Mouse (Mus musculus): Measurements from ENCODE around the gene Kif13a. TPM values are rescaled to one million over a fixed set of nuclear protein-coding genes. Genes with fewer than 3 reads are reported as not detected.

Gene Kif13a
- total and polyA plus RNA-seq, 3 experiments = 1.2 to 1.7 TPM; not detected in 1

DNA sequence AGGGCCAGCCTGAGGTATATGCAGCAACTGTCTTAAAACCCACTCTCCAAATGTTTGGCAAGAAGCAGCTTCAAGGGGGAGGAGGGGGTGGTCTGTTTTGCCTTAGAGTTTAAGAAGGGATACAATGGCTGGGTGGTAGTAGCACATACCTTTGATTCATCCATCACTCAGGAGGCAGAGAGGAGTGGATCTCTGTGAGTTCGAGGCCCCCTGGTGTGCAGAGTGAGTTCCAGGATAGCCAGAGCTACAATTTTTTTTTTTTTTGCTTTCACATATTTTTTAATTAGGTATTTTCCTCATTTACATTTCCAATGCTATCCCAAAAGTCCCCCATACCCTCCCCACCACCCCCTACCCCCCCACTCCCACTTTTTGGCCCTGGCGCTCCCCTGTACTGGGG lies 39.0 kb upstream of the Kif13a start:
- no peaks in the 10 kb centered on the region for H3K27me3 ChIP-seq (ENCODE audit: control insufficient read depth in 1 of 2, insufficient read depth in 2 of 2, low read length in 2 of 2)
- no peak overlapping the region for H3K9ac ChIP-seq (ENCODE audit: control insufficient read depth, low read depth, low read length, poor library complexity, severe bottlenecking)
- no peak overlapping the region for H3K4me3 ChIP-seq (ENCODE audit: control insufficient read depth in 1 of 2, insufficient read depth in 1 of 2, low read depth in 2 of 2, low read length in 2 of 2)
- no peaks in the 10 kb centered on the region for H3K9me3 ChIP-seq (replicated peaks; ENCODE audit: insufficient read depth, low read length)
- no peak for TF ChIP-seq MAZ (IDR thresholded peaks at IDR 0.05; ENCODE audit: low read depth, low read length)
- TF ChIP-seq EP300 (IDR thresholded peaks at IDR 0.05; ENCODE audit: low read depth in 1 of 2, low read length in 2 of 2) = no peak
- no peak for TF ChIP-seq CHD2 (IDR thresholded peaks at IDR 0.05; ENCODE audit: low read length)
- no peak for TF ChIP-seq NRF1 (IDR thresholded peaks at IDR 0.05; ENCODE audit: insufficient read depth, low read depth, low read length, poor library complexity, severe bottlenecking)
- TF ChIP-seq UBTF (IDR thresholded peaks at IDR 0.05; ENCODE audit: borderline replicate concordance, insufficient read depth, low read depth, low read length) = no peak
- no peak for TF ChIP-seq KAT2A (conservative IDR thresholded peaks at IDR 0.05; ENCODE audit: low read depth, low read length)
- TF ChIP-seq E2F4 (IDR thresholded peaks at IDR 0.05; ENCODE audit: borderline replicate concordance, low read depth, low read length) = no peak
- TF ChIP-seq POLR2AphosphoS2 (IDR thresholded peaks at IDR 0.05; ENCODE audit: low read length) = no peak
- no peak for TF ChIP-seq MAFK (IDR thresholded peaks at IDR 0.05; ENCODE audit: borderline replicate concordance, low read depth, low read length)
- no peak for TF ChIP-seq TBP (IDR thresholded peaks at IDR 0.05; ENCODE audit: low read depth, low read length)
- TF ChIP-seq MAX (IDR thresholded peaks at IDR 0.05; ENCODE audit: low read length) = no peak
- TF ChIP-seq BHLHE40 (IDR thresholded peaks at IDR 0.05; ENCODE audit: borderline replicate concordance, low read depth, low read length) = no peak
- no peak for TF ChIP-seq MEF2A (IDR thresholded peaks at IDR 0.05; ENCODE audit: extremely low read depth, insufficient replicate concordance, low read depth, low read length, poor library complexity, severe bottlenecking)
- no peak for TF ChIP-seq ETS1 (IDR thresholded peaks at IDR 0.05; ENCODE audit: low read depth, low read length)
- no peak for TF ChIP-seq HCFC1 (IDR thresholded peaks at IDR 0.05; ENCODE audit: low read depth, low read length)
- no peak for TF ChIP-seq ZNF384 (IDR thresholded peaks at IDR 0.05; ENCODE audit: low read depth, low read length)
- TF ChIP-seq USF1 (IDR thresholded peaks at IDR 0.05; ENCODE audit: low read depth, low read length) = no peak
- TF ChIP-seq GATA1 (IDR thresholded peaks at IDR 0.05; ENCODE audit: low read depth, low read length) = no peak
- no peak for TF ChIP-seq SMC3 (IDR thresholded peaks at IDR 0.05; ENCODE audit: low read depth, low read length)
- H3K27ac ChIP-seq (ENCODE audit: control insufficient read depth, low read depth, low read length) = no peak overlapping the region
- H3K36me3 ChIP-seq (ENCODE audit: control insufficient read depth in 1 of 2, insufficient read depth in 2 of 2, low read length in 2 of 2) = no peaks in the 10 kb centered on the region
- H3K79me2 ChIP-seq (ENCODE audit: control insufficient read depth, insufficient read depth, low read length, poor library complexity) = no peaks in the 10 kb centered on the region
- no peak for DNase-seq (ENCODE audit: low read depth, low spot score)
- H3K4me1 ChIP-seq (ENCODE audit: control insufficient read depth in 1 of 2, insufficient read depth in 2 of 2, low read length in 2 of 2) = peaks cover 0 to 4% of the 10 kb centered on the region in 2 experiments; a peak in 1 of 4 replicates

DNA sequence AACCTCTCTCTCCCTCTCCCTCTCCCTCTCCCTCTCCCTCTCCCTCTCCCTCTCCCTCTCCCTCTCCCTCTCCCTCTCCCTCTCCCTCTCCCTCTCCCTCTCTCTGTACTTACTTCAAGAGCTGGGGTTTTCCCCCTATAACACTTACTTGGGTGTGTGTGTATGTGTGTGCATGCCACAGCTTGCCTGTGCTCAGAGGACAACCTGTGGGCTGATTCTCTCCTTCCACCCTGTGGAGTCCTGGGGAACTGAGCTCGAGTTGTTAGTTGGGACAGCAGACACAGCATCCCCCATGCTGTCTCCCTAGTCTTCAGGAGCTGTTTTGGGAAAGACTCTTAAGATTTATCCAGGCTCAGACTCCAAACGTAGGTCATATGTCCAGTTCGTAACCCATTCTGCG lies 37.6 kb upstream of the Kif13a start:
- TF ChIP-seq UBTF (IDR thresholded peaks at IDR 0.05; ENCODE audit: borderline replicate concordance, insufficient read depth, low read depth, low read length) = no peak
- no peak for TF ChIP-seq MAFK (IDR thresholded peaks at IDR 0.05; ENCODE audit: borderline replicate concordance, low read depth, low read length)
- TF ChIP-seq JUND (IDR thresholded peaks at IDR 0.05; ENCODE audit: low read depth, low read length) = no peak
- TF ChIP-seq MYB (IDR thresholded peaks at IDR 0.05; ENCODE audit: low read depth, low read length) = no peak
- no peak for TF ChIP-seq CTCF (IDR thresholded peaks at IDR 0.05 in 2 of 3, conservative IDR thresholded peaks at IDR 0.05 in 1 of 3; ENCODE audit: control insufficient read depth in 1 of 3, insufficient read depth in 1 of 3, low read depth in 2 of 3, low read length in 3 of 3, poor library complexity in 1 of 3, severe bottlenecking in 1 of 3)
- no peak for TF ChIP-seq ELF1 (IDR thresholded peaks at IDR 0.05; ENCODE audit: low read depth, low read length)
- no peak for TF ChIP-seq HCFC1 (IDR thresholded peaks at IDR 0.05; ENCODE audit: low read depth, low read length)
- no peak for TF ChIP-seq MEF2A (IDR thresholded peaks at IDR 0.05; ENCODE audit: extremely low read depth, insufficient replicate concordance, low read depth, low read length, poor library complexity, severe bottlenecking)
- TF ChIP-seq TCF12 (IDR thresholded peaks at IDR 0.05; ENCODE audit: low read depth, low read length) = no peak
- no peak for TF ChIP-seq EP300 (IDR thresholded peaks at IDR 0.05; ENCODE audit: low read depth in 1 of 2, low read length in 2 of 2)
- no peak for TF ChIP-seq BHLHE40 (IDR thresholded peaks at IDR 0.05; ENCODE audit: borderline replicate concordance, low read depth, low read length)
- TF ChIP-seq MAX (IDR thresholded peaks at IDR 0.05; ENCODE audit: low read length) = no peak
- TF ChIP-seq ZC3H11A (IDR thresholded peaks at IDR 0.05; ENCODE audit: low read depth, low read length) = no peak
- no peak for TF ChIP-seq ZKSCAN1 (IDR thresholded peaks at IDR 0.05; ENCODE audit: low read depth, low read length)
- TF ChIP-seq RCOR1 (IDR thresholded peaks at IDR 0.05; ENCODE audit: low read depth, low read length) = no peak
- TF ChIP-seq E2F4 (IDR thresholded peaks at IDR 0.05; ENCODE audit: borderline replicate concordance, low read depth, low read length) = no peak
- H3K27me3 ChIP-seq (ENCODE audit: control insufficient read depth in 1 of 2, insufficient read depth in 2 of 2, low read length in 2 of 2) = no peaks in the 10 kb centered on the region
- H3K4me3 ChIP-seq (ENCODE audit: control insufficient read depth in 1 of 2, insufficient read depth in 1 of 2, low read depth in 2 of 2, low read length in 2 of 2) = no peak overlapping the region
- H3K9me3 ChIP-seq (replicated peaks; ENCODE audit: insufficient read depth, low read length) = no peaks in the 10 kb centered on the region
- no peak overlapping the region for H3K27ac ChIP-seq (ENCODE audit: control insufficient read depth, low read depth, low read length)
- H3K4me1 ChIP-seq (ENCODE audit: control insufficient read depth in 1 of 2, insufficient read depth in 2 of 2, low read length in 2 of 2) = peaks cover 0 to 4% of the 10 kb centered on the region in 2 experiments; a peak in 1 of 4 replicates
- DNase-seq (ENCODE audit: low read depth, low spot score) = no peak
- no peak overlapping the region for H3K9ac ChIP-seq (ENCODE audit: control insufficient read depth, low read depth, low read length, poor library complexity, severe bottlenecking)
- H3K79me2 ChIP-seq (ENCODE audit: control insufficient read depth, insufficient read depth, low read length, poor library complexity) = no peaks in the 10 kb centered on the region
- H3K36me3 ChIP-seq (ENCODE audit: control insufficient read depth in 1 of 2, insufficient read depth in 2 of 2, low read length in 2 of 2) = no peaks in the 10 kb centered on the region

Measured in MEL (cell line).